Mouse (Mus musculus) megakaryocyte progenitor cell, adult 5-6 weeks (primary cell): ENCODE measurements around the gene Hfe. TPM values are rescaled to one million over a fixed set of nuclear protein-coding genes. Genes with fewer than 3 reads are reported as not detected.

Source experiments
- ATAC-seq: replicated peaks from 2 replicates; pipeline ENCODE4 v1.8.0; 2016; ENCODE audit warnings: mild to moderate bottlenecking, moderate TSS enrichment, inconsistent platforms; ENCODE audit not compliant: poor library complexity
- total RNA-seq, 2 experiments: library from RNA; stranded (forward) in 1 of 2; stranded (reverse) in 1 of 2; fragments of 157-497, 149-512 nt in 1 of 2; fragments of 200-1000 nt in 1 of 2; gene quantifications; 2 replicates each; pipeline versions ENCODE4 v1.2.3 to v1.2.4; 2015 to 2017

Gene Hfe
- total RNA-seq (2015) (15.9 and 16.6 TPM in 2 replicates), total RNA-seq (2017) (6.0 and 8.7 TPM in 2 replicates)

DNA sequence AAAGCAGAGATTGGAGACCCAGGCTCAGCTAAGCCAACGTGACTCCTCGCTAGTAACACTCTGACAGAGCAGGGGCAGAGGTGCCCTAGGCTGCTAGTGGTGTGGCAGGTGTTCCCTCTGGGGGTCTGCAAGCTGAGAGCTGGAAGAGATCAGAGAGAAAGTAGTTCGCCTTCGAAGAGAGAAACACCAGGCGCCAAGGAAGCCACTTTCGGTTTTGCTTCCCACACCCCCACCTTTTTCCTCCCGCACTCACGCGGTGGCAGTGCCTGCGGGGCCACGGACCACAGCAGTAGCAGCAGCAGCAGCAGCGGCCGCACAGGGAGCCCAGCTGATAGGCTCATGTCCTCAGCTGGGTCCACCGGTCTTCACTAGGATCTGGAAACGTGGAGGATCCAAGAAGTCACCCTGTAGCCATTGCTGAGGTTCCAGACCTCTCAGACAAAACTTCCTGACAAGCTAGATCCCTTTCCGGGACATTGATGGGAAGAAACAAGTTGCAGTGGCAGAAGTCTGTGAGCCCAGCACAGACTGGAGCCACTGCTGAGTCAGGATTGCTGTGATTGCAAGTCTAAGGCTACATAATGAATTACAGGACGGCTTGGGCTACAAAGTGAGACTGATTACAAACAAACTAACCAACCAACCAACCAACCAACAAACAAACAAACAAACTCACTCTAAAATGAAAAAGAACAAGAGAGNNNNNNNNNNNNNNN, at the start of gene Hfe:
Gene Hfe, minus strand, starts transcription at position 481 of the 716 bp plus-strand sequence.
- peak; percentile 59 for ATAC-seq

DNA sequence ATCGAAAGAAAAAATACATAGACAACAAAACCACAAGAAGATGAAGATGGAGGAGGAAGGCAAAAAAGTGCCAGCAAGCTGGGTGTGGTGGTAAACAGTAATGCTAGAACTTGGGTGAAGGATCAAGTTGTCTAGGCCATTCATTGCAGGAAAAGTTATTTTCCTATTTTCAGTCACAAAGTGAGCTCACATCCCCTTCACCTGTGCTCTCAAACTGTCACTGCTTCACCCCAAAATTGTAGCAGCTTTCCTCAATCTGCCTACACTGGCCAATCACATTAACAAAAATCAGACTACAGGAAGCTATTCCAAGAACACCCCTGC, 49.2 kb upstream of the Hfe start:
- ATAC-seq, result no peak

GRCm38 (mm10) chr13:23759251-23759771, 48.7 kb upstream of the Hfe start:
- no peak for ATAC-seq

DNA sequence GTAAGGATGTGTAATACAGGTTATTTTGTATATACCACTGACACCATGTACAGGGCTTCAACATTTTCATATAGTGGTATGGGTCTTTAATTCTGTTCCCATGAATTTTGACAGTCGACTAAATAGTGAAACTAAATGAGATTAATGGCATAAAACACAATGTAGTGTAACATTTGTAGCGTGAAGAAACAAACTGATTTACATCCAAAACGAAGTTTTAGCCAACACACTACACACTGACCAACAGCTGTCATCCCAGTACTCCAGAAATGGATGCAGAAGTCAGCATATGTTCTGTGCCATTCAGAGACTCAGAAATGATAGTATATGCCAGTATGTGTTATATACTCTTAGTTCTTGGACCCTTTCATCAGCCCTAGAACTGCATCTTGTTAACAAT, 47.3 kb upstream of the Hfe start:
- no peak for ATAC-seq

- peak; percentile 25 for ATAC-seq
Measured at GRCm38 (mm10) chr13:23757211-23757773, 46.6 kb upstream of the Hfe start.

GRCm38 (mm10) chr13:23756790-23757189, 46.1 kb upstream of the Hfe start, which contains the start of gene Hist1h4b:
Hist1h4b (plus strand) TSS chr13:23757013.
- ATAC-seq, result peak; percentile 51

- no peak for ATAC-seq
Measured at GRCm38 (mm10) chr13:23755000-23755399, 44.3 kb upstream of the Hfe start.

DNA sequence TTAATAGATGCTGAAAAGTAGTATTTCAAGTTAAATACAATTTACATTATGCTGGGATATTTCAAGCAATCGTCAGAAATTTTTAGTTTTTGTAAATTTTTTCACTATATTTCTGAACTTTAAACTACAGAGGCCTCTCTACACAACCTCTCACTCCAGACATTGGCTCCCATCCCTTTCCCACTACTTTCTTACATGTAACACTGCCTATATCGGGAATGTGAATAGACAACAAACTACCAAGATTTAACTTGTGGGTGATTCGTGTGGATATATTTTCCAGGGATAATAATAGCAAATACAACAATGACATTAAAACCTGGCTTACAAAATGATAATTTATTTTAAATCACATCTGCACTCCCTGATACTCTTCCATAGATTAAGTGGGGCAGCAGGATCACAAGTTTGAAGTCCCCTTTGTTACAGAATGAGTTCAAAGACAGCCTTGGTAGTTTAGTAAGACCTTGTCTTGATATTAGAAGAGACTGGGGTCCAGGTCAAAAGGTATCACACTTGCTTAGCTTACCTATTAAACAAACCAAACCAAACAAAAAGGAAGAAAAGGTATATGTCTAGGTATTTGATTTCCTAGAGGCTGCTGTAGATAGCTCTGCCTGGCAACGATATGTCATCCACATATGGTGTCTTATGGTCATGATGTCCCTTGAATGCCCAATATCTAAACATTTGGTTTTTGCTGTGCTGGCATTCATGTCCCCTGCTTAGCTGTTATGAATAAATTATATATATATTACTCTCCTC, 42.8 kb upstream of the Hfe start:
- no peak for ATAC-seq

GRCm38 (mm10) chr13:23752742-23753172, 42.1 kb upstream of the Hfe start:
- ATAC-seq, result no peak

DNA sequence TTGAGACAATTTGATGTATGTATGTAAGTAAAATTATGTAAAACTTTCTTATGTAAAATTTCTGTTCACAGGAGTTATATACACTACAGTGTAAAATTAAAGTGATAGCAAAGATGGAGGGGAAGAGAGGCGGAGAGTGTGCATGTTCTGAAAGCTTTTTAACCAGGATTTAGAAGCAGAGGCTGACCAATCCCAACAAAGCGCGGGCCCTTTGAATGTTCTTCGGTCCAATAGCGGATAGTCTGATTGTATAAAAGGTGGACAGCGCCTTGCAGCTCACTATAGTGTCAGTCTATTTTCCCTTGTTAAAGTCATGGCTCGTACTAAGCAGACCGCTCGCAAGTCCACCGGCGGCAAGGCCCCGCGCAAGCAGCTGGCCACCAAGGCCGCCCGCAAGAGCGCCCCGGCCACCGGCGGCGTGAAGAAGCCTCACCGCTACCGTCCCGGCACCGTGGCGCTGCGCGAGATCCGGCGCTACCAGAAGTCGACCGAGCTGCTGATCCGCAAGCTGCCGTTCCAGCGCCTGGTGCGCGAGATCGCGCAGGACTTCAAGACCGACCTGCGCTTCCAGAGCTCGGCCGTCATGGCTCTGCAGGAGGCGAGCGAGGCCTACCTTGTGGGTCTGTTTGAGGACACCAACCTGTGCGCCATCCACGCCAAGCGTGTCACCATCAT, 41.5 kb upstream of the Hfe start, which contains the start of gene Hist1h3b:
Gene Hist1h3b, plus strand, starts transcription at position 201 of the 675 bp plus-strand sequence.
- ATAC-seq, result peak; percentile 63

DNA sequence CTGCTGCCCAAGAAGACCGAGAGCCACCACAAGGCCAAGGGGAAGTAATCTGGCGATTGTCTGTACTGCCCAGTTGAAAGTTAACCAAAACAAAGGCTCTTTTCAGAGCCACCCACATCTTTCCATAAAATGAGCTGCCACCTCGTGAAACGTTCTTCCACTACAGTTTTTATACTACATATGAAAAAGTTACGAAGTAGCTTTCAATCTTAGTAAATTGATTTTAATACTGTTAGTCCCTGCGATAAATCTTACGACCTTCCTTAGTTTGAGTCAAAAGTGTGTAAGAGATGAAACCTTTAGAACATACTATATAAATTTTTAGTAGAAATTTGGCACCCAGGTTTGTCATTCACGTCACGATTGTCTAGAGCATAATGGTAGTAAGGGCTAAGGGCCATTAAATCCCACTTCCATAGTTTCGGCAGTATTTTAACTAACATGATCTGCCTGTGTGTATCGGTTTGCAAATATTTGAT, 40.9 kb upstream of the Hfe start:
- ATAC-seq, result peak; percentile 13

DNA sequence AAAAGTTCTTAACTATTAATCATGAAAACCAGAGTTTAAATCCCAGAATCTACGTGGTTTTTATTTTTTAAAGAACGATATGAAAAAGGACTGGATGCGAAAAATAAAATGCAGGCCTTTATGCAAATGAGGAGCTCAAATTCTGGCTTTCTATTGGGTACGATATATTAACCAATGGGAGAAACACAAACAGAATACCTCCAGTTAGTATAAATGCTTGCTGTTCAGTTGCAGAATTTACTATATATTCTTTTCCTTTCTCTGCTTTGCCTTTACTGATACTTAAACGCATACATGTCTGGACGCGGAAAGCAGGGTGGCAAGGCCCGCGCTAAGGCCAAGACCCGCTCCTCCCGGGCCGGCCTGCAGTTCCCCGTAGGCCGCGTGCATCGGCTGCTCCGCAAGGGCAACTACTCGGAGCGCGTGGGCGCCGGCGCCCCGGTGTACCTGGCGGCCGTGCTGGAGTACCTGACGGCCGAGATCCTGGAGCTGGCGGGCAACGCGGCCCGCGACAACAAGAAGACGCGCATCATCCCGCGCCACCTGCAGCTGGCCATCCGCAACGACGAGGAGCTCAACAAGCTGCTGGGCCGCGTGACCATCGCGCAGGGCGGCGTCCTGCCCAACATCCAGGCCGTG, 40.3 kb upstream of the Hfe start, which contains the start of gene Hist1h2ab:
Gene Hist1h2ab, plus strand, starts transcription at position 288 of the 639 bp plus-strand sequence.
- ATAC-seq, result peak; percentile 59

DNA sequence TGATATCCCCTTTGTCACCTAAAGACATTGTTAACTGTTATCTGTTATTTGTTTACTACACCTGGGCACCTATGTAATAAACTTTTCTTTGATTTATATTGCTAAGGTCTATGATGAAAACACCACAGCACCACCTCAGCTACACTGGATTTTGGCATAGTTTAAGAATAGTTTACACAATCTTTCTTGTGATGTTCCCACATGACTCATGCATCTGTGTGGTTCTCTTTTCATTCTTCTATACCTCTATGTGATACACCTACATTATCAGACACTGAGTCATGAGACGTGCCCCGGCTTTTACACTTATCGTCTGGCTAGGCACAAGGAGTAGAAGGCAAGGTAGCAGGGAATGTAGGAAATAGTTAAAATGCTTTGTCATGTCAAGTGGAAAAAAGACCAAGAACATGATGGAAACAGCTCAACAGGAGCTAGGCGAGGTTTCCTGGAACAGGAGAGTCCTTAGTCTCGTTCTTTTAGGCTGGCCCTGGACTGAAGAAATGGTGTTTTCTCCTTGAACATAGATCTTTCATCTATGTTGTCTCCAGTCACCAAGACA, 39.0 kb upstream of the Hfe start:
- ATAC-seq, result no peak

GRCm38 (mm10) chr13:23747892-23748288, 37.2 kb upstream of the Hfe start:
- ATAC-seq, result no peak

DNA sequence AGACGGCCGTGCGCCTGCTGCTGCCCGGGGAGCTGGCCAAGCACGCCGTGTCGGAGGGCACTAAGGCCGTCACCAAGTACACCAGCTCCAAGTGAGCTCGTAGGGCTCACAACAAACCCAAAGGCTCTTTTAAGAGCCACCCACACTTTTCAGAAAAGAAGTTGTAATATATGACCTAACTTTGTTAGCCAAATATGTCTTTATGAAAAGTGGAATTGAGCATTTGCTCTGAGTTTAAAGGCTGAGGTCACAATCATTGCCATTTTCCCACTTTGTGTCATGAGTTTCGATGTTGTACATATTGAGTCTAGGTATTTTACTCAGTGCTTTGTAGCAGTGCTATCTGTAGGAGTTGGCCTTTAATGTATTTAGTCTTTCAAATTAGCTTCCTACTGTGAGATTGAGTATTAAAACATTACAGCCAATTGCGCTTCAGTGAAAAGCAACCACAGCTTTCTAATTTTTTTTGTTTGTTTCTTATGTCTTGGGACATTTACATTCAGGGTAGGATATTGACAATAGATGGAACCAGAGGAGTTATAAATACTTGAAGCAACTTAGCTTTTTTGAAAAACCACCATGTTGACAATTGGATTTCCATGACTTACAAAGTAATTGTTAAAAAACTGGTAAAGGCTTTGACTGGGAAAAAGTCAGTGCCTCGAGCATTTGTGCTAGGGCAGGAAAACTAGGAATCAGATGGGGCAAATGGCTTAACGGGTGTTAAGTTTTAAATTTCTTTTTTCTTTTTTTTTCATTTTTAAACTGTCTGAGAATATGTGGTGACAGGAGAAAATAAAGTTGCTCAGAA, 36.6 kb upstream of the Hfe start:
- 0 out of 2 replicates have a peak, but pooled peaks have one; percentile 1 for ATAC-seq

DNA sequence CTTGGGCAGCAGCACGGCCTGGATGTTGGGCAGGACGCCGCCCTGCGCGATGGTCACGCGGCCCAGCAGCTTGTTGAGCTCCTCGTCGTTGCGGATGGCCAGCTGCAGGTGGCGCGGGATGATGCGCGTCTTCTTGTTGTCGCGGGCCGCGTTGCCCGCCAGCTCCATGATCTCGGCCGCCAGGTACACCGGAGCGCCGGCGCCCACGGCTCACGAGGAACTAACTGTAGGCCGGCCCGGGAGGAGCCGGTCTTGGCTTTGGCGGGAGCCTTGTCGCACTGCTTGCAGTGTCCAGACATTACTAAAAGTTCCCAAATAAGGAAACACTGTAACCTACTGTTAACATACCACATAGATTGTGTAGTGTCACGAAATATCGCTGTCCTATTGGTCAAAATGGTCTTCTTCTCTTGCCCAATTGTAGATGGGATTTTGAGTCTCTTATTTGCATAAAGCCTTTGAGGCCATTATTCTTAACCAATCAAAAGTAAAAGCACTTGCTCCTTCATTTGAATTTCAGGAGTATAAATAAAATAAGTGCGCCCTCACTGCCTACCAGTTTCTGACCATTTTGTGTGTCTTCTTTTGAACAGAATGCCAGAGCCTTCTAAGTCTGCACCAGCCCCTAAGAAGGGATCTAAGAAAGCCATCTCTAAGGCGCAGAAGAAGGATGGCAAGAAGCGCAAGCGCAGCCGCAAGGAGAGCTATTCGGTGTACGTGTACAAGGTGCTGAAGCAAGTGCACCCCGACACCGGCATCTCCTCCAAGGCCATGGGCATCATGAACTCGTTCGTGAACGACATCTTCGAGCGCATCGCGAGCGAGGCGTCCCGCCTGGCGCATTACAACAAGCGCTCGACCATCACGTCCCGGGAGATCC, 35.8 kb upstream of the Hfe start, which contains the start of gene Hist1h2bb:
Gene Hist1h2bb, plus strand, starts transcription at position 534 of the 880 bp plus-strand sequence.
- ATAC-seq, result peak; percentile 66

DNA sequence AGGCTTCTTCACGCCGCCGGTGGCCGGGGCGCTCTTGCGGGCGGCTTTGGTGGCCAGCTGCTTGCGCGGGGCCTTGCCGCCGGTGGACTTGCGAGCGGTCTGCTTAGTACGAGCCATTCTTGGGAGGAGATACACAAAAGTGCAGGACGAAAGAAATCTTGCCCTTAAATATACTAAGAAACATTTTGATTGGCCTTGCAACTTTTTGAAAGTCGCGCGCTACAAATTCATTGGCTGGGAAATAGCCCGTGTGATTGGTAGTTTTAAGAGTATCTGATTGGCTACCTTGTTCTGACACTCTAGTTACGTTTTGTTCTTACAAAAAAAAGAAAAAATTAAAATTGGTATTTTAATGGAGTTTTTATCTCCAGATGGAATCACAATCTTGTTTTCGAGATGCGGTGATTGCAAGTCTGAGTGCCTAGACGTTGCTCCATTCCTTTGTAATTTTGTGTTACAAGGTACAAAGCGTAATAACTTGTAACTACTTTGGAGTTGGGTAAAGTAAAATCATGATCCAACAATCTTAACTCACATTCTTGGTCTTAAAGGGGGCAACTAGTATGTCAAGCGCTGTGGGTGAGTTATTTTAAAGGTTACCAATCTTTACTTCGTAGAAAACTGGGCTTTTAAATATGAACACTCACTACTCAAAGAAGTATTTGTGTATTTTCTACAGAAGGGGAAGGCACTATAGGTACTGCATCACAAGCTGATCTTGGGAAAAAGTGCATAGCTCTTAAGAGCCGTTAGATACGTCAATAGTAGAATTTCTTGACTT, 34.9 kb upstream of the Hfe start, which contains the start of gene Hist1h3c:
Gene Hist1h3c, minus strand, starts transcription at position 222 of the 781 bp plus-strand sequence.
- ATAC-seq, result peak; percentile 54
